Mouse (Mus musculus): ENCODE results near the gene Ajm1. TPM values are rescaled to one million over a fixed set of nuclear protein-coding genes. Genes with fewer than 3 reads are reported as not detected.

The Ajm1 gene
- total and polyA plus RNA-seq, 3 experiments: 0.04 to 0.32 TPM; not detected in 1

GRCm38 (mm10) chr2:25621229-25622200, 40.0 kb upstream of the Ajm1 start, which contains the start of gene Tmem141:
Gene Tmem141 (minus strand): TSS chr2:25622005.
- Histone ChIP-seq H3K79me2 (ENCODE audit: control insufficient read depth, insufficient read depth, low read length, poor library complexity) (no peaks in the 10 kb centered on the region), H3K27ac (ENCODE audit: control insufficient read depth, low read depth, low read length) (no peak within 1 kb of the TSS), H3K27me3 (ENCODE audit: control insufficient read depth in 1 of 2, insufficient read depth in 2 of 2, low read length in 2 of 2) (no peaks in the 10 kb centered on the region), H3K4me1 (ENCODE audit: control insufficient read depth in 1 of 2, insufficient read depth in 2 of 2, low read length in 2 of 2) (peaks cover 0 to 22% of the 10 kb centered on the region in 2 experiments; a peak in 3 of 4 replicates), H3K4me3 (ENCODE audit: control insufficient read depth in 1 of 2, insufficient read depth in 1 of 2, low read depth in 2 of 2, low read length in 2 of 2) (peak within 1 kb of the TSS; percentile 70 to 84), H3K9ac (ENCODE audit: control insufficient read depth, low read depth, low read length, poor library complexity, severe bottlenecking) (peak within 1 kb of the TSS; percentile 71), H3K36me3 (ENCODE audit: control insufficient read depth in 1 of 2, insufficient read depth in 2 of 2, low read length in 2 of 2) (peaks cover 0 to 5% of the 10 kb centered on the region in 2 experiments; a peak in 2 of 4 replicates), H3K9me3 (replicated peaks; ENCODE audit: insufficient read depth, low read length) (no peaks in the 10 kb centered on the region)
- TF ChIP-seq BHLHE40 (IDR thresholded peaks at IDR 0.05; ENCODE audit: borderline replicate concordance, low read depth, low read length) (0 out of 2 replicates have a peak, but pooled peaks have one; percentile 15), HCFC1 (IDR thresholded peaks at IDR 0.05; ENCODE audit: low read depth, low read length) (peak; percentile 49), MYC (IDR thresholded peaks at IDR 0.05; ENCODE audit: low read depth, low read length) (no peak), GATA1 (IDR thresholded peaks at IDR 0.05; ENCODE audit: low read depth, low read length) (no peak), CHD2 (IDR thresholded peaks at IDR 0.05; ENCODE audit: low read length) (no peak), SMC3 (IDR thresholded peaks at IDR 0.05; ENCODE audit: low read depth, low read length) (peak; percentile 33; the same call in 1 of the 2 replicates), NRF1 (IDR thresholded peaks at IDR 0.05; ENCODE audit: insufficient read depth, low read depth, low read length, poor library complexity, severe bottlenecking) (peak; percentile 80), NELFE (IDR thresholded peaks at IDR 0.05; ENCODE audit: low read depth, low read length) (peak; percentile 57; the same call in 1 of the 2 replicates), SIN3A (IDR thresholded peaks at IDR 0.05; ENCODE audit: low read length) (peak; percentile 36; the same call in 1 of the 2 replicates), RAD21 (IDR thresholded peaks at IDR 0.05; ENCODE audit: low read depth, low read length) (peak; percentile 9), KAT2A (conservative IDR thresholded peaks at IDR 0.05; ENCODE audit: low read depth, low read length) (no peak), CTCF (IDR thresholded peaks at IDR 0.05 in 2 of 3, conservative IDR thresholded peaks at IDR 0.05 in 1 of 3; ENCODE audit: control insufficient read depth in 1 of 3, insufficient read depth in 1 of 3, low read depth in 2 of 3, low read length in 3 of 3, poor library complexity in 1 of 3, severe bottlenecking in 1 of 3) (peak; percentile 65 to 82 (median 81)), POLR2A (IDR thresholded peaks at IDR 0.05; ENCODE audit: control insufficient read depth in 1 of 2, insufficient read depth in 1 of 2, low read depth in 1 of 2, low read length in 2 of 2, poor library complexity in 1 of 2) (peak; percentile 56 to 68; a peak in 2 of 4 replicates), POLR2AphosphoS5 (IDR thresholded peaks at IDR 0.05; ENCODE audit: borderline replicate concordance, low read depth, low read length) (no peak), MXI1 (IDR thresholded peaks at IDR 0.05; ENCODE audit: low read depth, low read length) (peak; percentile 47; the same call in 1 of the 2 replicates), E2F4 (IDR thresholded peaks at IDR 0.05; ENCODE audit: borderline replicate concordance, low read depth, low read length) (no peak)
- peak; percentile 94 for DNase-seq (ENCODE audit: low read depth, low spot score)

DNA sequence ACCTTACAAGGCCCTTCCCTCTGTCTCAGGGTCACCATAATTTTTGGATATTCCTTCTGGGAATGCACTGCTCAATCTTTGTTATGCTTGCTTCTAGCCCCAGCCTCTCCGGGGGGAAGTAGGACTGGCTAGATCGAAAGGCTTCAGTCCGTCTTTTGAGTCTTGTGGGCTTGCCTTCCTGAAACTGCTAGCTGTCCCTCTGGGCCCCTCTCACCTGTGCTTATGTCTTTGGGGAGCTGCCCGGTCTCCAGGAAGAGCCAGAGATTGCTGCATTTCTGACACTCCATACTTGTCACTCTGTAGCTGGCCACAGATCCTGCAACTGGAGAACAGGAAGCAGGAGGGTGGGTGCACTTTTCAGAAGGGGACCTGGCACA, 39.3 kb upstream of the Ajm1 start:
- Histone ChIP-seq H3K36me3 (ENCODE audit: control insufficient read depth in 1 of 2, insufficient read depth in 2 of 2, low read length in 2 of 2) (peaks cover 0 to 5% of the 10 kb centered on the region in 2 experiments; a peak in 2 of 4 replicates), H3K27ac (ENCODE audit: control insufficient read depth, low read depth, low read length) (no peak overlapping the region), H3K9me3 (replicated peaks; ENCODE audit: insufficient read depth, low read length) (no peaks in the 10 kb centered on the region), H3K4me3 (ENCODE audit: control insufficient read depth in 1 of 2, insufficient read depth in 1 of 2, low read depth in 2 of 2, low read length in 2 of 2) (peak overlapping the region in 1 of 2 experiments; percentile 84; a peak in 1 of 4 replicates), H3K9ac (ENCODE audit: control insufficient read depth, low read depth, low read length, poor library complexity, severe bottlenecking) (no peak overlapping the region), H3K79me2 (ENCODE audit: control insufficient read depth, insufficient read depth, low read length, poor library complexity) (no peaks in the 10 kb centered on the region), H3K27me3 (ENCODE audit: control insufficient read depth in 1 of 2, insufficient read depth in 2 of 2, low read length in 2 of 2) (no peaks in the 10 kb centered on the region), H3K4me1 (ENCODE audit: control insufficient read depth in 1 of 2, insufficient read depth in 2 of 2, low read length in 2 of 2) (peaks cover 0 to 22% of the 10 kb centered on the region in 2 experiments; a peak in 3 of 4 replicates)
- DNase-seq (ENCODE audit: low read depth, low spot score): no peak
- TF ChIP-seq CTCF (IDR thresholded peaks at IDR 0.05 in 2 of 3, conservative IDR thresholded peaks at IDR 0.05 in 1 of 3; ENCODE audit: control insufficient read depth in 1 of 3, insufficient read depth in 1 of 3, low read depth in 2 of 3, low read length in 3 of 3, poor library complexity in 1 of 3, severe bottlenecking in 1 of 3) (no peak), MAZ (IDR thresholded peaks at IDR 0.05; ENCODE audit: low read depth, low read length) (0 out of 2 replicates have a peak, but pooled peaks have one; percentile 8), ZNF384 (IDR thresholded peaks at IDR 0.05; ENCODE audit: low read depth, low read length) (no peak), RCOR1 (IDR thresholded peaks at IDR 0.05; ENCODE audit: low read depth, low read length) (no peak), GATA1 (IDR thresholded peaks at IDR 0.05; ENCODE audit: low read depth, low read length) (no peak), NRF1 (IDR thresholded peaks at IDR 0.05; ENCODE audit: insufficient read depth, low read depth, low read length, poor library complexity, severe bottlenecking) (no peak)

Data from MEL (cell line).